Mouse (Mus musculus) heart, embryonic 15.5 days (tissue): ENCODE measurements around the gene Sp6. TPM values are rescaled to one million over a fixed set of nuclear protein-coding genes. Genes with fewer than 3 reads are reported as not detected.

Source experiments
- ATAC-seq: fragments of 200-750 bp; cut with Nextera tagmentation; replicated peaks from 2 replicates; pipeline ENCODE4 v1.8.0; 2017; ENCODE audit warnings: low read depth, moderate TSS enrichment; ENCODE audit not compliant: insufficient number of reproducible peaks, insufficient read depth, low FRiP score
- H3K27ac ChIP-seq: fragments of 300-500 bp; sonication (generic); 2 replicates; pipeline ENCODE4 v1.5.1; 2015; ENCODE audit warnings: mild to moderate bottlenecking, inconsistent platforms
- H3K27me3 ChIP-seq: fragments of 300-500 bp; sonication (generic); 2 replicates; pipeline ENCODE4 v1.6.1; 2015; ENCODE audit warnings: inconsistent platforms
- H3K36me3 ChIP-seq: fragments of 300-500 bp; sonication (generic); 2 replicates; pipeline ENCODE4 v1.6.1; 2015; ENCODE audit warnings: mild to moderate bottlenecking, inconsistent platforms
- H3K4me1 ChIP-seq: fragments of 300-500 bp; sonication (generic); replicated peaks from 2 replicates; pipeline ENCODE4 v1.6.1; 2015; ENCODE audit warnings: inconsistent platforms
- H3K4me2 ChIP-seq: fragments of 300-500 bp; sonication (generic); 2 replicates; pipeline ENCODE4 v1.6.1; 2015; ENCODE audit warnings: inconsistent platforms, mild to moderate bottlenecking, moderate library complexity
- H3K4me3 ChIP-seq: fragments of 300-500 bp; sonication (generic); 2 replicates; pipeline ENCODE4 v1.5.1; 2015; ENCODE audit warnings: mild to moderate bottlenecking, inconsistent platforms
- H3K9ac ChIP-seq: fragments of 300-500 bp; sonication (generic); 2 replicates; pipeline ENCODE4 v1.6.1; 2015; ENCODE audit warnings: mild to moderate bottlenecking, inconsistent platforms
- H3K9me3 ChIP-seq: fragments of 300-500 bp; sonication (generic); replicated peaks from 2 replicates; pipeline ENCODE4 v1.6.1; 2016; ENCODE audit warnings: inconsistent platforms
- WGBS: fragments of 180-500 bp; shearing (Covaris S2); methylation state at CpG from one replicate; pipeline ENCODE4 v1.1.7; 2015; ENCODE audit warnings: mixed read lengths; 5-methylcytosine and 5-hydroxymethylcytosine counted together
- polyA plus RNA-seq: library from polyadenylated mRNA; unstranded; fragments of >200 nt; fragmentation: Nextera tagmentation; extraction: Ambion mirVana; gene quantifications from 2 replicates; pipeline ENCODE4 v1.2.1, GENCODE M21; 2015

The Sp6 gene
- polyA plus RNA-seq, 1 experiment from 2014 or later = 0.09 TPM

DNA sequence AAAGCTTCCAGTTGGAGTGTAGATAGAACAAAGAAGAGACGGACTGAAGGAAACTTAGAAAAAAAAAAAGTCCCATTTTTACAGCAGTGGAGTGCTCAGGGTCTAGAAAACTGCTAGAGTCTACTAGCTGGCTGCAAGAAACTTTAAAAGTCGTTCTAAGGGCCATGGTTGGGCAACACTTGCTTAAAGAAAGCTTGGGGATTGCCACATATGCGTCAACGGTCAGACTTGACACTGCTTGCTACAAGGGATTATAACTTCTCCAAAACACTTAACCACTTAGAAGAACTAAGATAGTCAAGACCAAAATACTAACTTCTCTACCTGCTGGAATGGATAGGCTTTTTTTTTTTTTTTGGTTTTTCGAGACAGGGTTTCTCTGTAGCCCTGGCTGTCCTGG is 38.4 kb upstream of the Sp6 start:
- 75% methylated on average over 5 of the region's 5 CpGs for WGBS
- Histone ChIP-seq H3K4me3 (no peak overlapping the region), H3K9me3 (no peaks in the 10 kb centered on the region), H3K27me3 (no peaks in the 10 kb centered on the region), H3K4me2 (no peak overlapping the region), H3K36me3 (no peaks in the 10 kb centered on the region), H3K27ac (peak overlapping the region; percentile 96; the same call in 1 of the 2 replicates), H3K9ac (no peak overlapping the region), H3K4me1 (peaks cover 63% of the 10 kb centered on the region)
- no peak for ATAC-seq

DNA sequence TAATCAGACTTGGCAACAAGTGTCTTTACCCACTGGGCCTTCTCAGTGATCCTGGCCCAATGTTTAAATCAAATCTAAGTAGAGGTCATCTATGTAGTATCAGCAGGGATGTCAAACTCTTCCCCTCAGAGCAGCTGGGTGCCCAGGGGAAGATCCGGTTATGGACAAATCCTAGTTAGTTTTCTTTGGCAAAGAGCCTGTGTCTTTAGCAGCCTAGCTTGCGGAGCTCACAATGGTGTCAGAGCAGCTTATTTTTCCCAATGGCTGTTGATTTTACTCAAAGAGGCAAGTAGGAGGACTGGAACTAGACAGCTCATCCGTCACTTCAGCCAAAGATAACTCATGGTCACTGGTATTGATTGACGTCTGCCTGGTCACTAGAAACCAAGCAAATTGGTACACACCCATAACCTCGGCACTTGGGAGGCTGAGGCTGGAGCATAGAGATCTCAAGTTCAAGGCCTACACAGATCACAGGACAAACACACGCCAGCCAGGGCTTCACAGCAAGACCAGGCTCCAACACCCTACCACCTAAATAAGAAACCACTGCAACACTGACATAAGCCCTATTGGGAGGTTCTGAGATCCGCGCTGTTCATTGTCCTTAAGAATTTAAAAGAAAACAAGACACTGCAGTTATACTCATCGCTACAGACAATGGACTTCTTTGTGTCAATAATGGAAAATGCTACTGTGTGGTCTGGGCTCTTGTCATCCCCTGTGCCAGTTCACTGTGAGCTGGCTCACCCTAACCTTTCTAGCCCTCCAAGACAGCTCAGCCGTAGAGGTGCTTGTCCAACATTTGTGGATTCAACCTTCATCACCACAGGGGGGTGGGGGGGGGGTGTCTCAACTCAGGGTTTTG is 37.4 kb upstream of the Sp6 start:
- no peak for ATAC-seq
- H3K27me3 ChIP-seq = no peaks in the 10 kb centered on the region
- H3K27ac ChIP-seq = peak overlapping the region; percentile 96
- WGBS = 61% methylated on average over 10 of the region's 10 CpGs
- H3K4me2 ChIP-seq = peak overlapping the region; percentile 65
- H3K4me1 ChIP-seq = peaks cover 54% of the 10 kb centered on the region
- no peaks in the 10 kb centered on the region for H3K36me3 ChIP-seq
- H3K9ac ChIP-seq = peak overlapping the region; percentile 98
- peak overlapping the region; percentile 93 for H3K4me3 ChIP-seq
- no peaks in the 10 kb centered on the region for H3K9me3 ChIP-seq

DNA sequence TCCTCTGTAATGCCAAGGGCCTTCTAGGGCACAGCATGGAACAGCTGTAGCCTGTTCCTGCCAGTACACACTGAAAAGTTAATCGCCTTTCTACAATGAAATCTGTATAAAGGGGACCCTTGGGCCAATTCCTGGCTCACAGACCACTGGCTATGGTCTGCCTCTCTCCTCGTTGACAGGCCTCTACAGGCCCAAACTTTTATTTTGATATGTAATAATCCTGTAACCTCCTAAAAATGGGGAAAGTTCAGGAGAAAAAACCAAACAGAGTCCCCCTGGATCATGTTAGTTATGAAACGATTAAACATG is 36.9 kb upstream of the Sp6 start:
- peak overlapping the region; percentile 65 for H3K4me2 ChIP-seq
- H3K4me1 ChIP-seq = peaks cover 48% of the 10 kb centered on the region
- H3K36me3 ChIP-seq = no peaks in the 10 kb centered on the region
- peak overlapping the region; percentile 98 for H3K9ac ChIP-seq
- H3K9me3 ChIP-seq = no peaks in the 10 kb centered on the region
- no peak for ATAC-seq
- peaks cover 3% of the 10 kb centered on the region; the same call in 1 of the 2 replicates for H3K27me3 ChIP-seq
- peak overlapping the region; percentile 96 for H3K27ac ChIP-seq
- peak overlapping the region; percentile 93 for H3K4me3 ChIP-seq
- 38% methylated on average over 3 of the region's 3 CpGs for WGBS

DNA sequence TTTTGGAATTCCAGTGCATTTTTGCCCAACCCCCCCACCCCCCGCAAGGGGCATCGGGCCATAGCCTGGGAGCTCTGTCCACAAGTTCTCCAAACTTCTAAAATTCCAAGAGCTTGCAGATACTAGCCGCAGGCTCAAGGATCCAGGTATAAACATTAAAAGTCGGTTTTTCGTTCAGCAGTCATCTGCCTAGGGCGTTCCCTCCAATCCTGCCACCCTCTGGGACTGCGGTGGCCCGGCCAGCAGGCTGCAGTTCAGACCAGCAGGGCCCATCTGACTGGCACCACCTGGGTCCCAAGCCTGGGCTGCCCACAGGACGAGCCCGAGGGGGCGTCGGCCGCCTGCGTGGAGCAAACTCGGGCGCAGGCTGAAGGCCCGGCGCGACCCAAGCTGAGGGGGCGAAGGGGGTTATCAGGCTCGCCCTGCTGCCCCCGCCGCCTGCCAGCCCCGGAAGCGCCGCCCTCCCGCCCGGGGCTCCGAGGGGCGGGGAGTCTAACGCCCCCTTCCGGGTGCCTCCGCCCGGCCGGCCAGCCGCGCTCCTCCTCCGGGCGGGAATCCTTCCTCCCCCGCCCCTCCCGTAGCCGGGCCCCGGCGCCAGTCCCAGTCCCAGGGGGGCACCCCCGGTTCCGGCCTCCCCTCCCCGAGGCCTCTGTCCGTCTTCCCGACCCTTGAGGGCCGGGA is 36.1 kb upstream of the Sp6 start:
- Histone ChIP-seq H3K4me2 (peak overlapping the region; percentile 65), H3K4me1 (peaks cover 41% of the 10 kb centered on the region), H3K36me3 (no peaks in the 10 kb centered on the region), H3K9me3 (no peaks in the 10 kb centered on the region), H3K27me3 (peaks cover 8% of the 10 kb centered on the region; the same call in 1 of the 2 replicates), H3K9ac (peak overlapping the region; percentile 98), H3K27ac (peak overlapping the region; percentile 96), H3K4me3 (peak overlapping the region; percentile 93)
- WGBS = under 1% methylated on average over 40 of the region's 50 CpGs
- ATAC-seq = peak; percentile 79

DNA sequence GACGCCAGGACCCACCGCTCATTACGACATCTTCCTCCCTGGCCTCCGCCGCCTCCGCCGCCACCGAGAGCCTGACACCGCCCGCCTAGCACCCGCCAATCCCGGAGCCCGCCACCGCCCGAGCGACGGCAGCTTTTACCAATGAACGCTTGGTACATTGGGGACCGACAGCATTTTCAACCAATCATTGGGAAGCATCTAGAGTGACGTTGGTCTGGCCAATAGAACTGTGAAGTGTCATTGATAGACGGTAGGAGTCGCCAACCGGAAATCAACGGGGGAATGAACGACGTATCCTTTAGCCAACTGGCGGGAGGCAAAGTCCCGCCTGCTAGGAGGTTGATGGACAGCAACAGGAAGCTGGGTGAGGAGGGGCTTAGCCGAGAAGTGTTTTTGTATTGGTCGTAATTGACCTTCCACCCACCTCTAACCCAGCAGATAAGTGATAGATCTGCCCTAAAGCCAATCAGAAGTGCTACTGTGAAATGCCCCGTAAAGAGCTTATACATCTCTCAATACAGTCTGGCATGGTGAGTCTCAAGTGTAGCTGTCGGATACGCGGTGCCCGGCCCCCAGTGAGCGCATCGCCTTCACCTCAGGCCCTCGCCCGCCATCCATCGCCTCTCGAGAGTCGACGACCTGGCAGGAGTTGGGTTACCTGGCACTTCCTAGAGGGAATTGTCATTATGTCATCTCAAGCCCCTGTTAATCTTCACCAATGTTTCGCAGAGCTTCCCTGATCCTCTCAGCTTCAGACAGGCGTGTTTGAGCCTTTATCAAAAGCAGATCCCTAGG is 35.4 kb upstream of the Sp6 start:
- H3K4me3 ChIP-seq = peak overlapping the region; percentile 93
- peaks cover 8% of the 10 kb centered on the region; the same call in 1 of the 2 replicates for H3K27me3 ChIP-seq
- peak overlapping the region; percentile 96 for H3K27ac ChIP-seq
- ATAC-seq = peak; percentile 94
- no peaks in the 10 kb centered on the region for H3K36me3 ChIP-seq
- H3K4me1 ChIP-seq = peaks cover 35% of the 10 kb centered on the region
- H3K4me2 ChIP-seq = peak overlapping the region; percentile 82
- H3K9me3 ChIP-seq = no peaks in the 10 kb centered on the region
- under 1% methylated on average over 45 of the region's 45 CpGs for WGBS
- peak overlapping the region; percentile 98 for H3K9ac ChIP-seq

DNA sequence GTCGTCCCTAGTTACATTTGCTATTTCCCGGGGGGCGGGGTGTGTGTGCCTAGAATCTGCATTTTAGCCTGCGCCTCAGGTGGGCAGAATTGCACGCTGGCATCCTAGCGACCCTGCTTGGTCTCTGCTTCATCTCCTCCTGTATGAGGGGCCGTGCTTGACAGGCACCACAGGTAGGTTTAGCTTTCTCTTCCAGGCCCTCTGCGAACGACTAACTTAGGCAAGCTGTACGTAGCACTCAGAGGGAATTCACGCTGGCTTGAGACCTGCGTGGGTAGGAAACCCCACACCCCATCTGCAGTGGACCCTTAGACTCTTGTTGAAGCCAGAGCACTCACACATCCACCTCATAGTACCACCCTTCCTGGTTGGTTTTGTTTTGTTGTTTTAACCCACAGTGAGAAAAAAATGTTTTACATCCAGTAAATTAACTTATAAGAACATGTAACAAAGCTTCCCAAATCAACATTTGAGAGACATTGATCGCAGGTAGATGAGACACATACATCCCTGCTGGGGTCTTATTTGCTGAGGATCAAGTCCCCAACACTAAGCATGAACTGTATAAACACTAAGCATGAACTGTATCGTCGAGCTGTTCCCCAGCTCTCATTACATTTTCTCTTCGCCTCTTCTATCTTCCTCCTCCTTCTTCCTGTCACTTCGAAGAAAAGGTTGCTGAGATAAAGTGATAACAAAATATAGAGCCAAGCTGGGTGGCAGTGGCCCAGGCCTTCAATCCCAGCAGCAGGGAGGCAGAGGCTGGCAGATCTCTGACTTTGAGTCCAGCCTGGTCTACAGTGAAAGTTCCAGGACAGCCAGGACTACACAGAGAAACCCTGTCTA is 34.6 kb upstream of the Sp6 start:
- peak overlapping the region; percentile 88 for H3K27ac ChIP-seq
- no peaks in the 10 kb centered on the region for H3K9me3 ChIP-seq
- H3K36me3 ChIP-seq = no peaks in the 10 kb centered on the region
- peak overlapping the region; percentile 82 for H3K4me2 ChIP-seq
- no peak for ATAC-seq
- H3K4me3 ChIP-seq = peak overlapping the region; percentile 65
- 23% methylated on average over 17 of the region's 17 CpGs for WGBS
- peaks cover 29% of the 10 kb centered on the region for H3K4me1 ChIP-seq
- peaks cover 10% of the 10 kb centered on the region for H3K27me3 ChIP-seq
- H3K9ac ChIP-seq = peak overlapping the region; percentile 73

DNA sequence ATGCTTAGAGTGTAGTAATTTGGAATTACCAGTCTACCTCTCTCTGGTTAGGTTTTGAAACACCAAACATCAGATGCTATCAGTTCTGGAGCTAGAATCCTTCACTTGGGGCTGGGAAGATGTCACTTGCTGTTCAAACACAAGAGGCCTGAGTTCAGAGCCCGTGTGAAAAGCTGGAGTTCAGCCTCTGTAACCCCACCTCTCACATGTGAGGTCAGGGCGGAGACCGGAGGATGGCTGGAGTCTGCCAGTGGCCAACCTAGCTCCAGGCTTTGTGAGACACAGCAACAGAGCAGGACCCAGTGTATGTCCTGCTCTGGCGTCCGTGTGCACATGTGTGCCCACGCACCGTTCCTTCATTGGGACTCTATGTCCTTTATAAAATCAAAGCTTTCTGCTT is 33.9 kb upstream of the Sp6 start:
- WGBS = 86% methylated on average over 7 of the region's 7 CpGs
- no peak overlapping the region for H3K4me2 ChIP-seq
- no peak overlapping the region for H3K27ac ChIP-seq
- peaks cover 17% of the 10 kb centered on the region for H3K27me3 ChIP-seq
- H3K4me3 ChIP-seq = no peak overlapping the region
- H3K36me3 ChIP-seq = no peaks in the 10 kb centered on the region
- H3K9me3 ChIP-seq = no peaks in the 10 kb centered on the region
- no peak overlapping the region for H3K9ac ChIP-seq
- peaks cover 24% of the 10 kb centered on the region for H3K4me1 ChIP-seq
- no peak for ATAC-seq

DNA sequence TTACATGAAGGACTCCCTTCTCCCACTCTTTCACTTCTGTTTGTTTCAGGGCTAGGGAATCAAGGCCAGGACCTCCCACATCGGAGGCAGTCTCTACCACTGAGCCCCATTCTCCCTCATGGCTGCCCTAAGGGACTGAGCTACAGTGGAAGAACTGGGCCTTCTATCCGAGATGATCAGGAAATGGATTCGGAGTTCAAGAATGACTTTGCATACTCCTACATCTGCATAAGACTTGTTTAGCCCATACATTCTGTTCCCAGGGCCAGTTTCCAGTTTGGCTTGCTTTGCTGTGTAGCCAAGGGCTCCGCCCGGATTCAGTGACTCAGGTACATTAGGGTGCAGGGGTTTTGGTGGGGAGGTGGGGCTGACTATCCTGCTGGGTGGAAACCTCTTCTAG is 33.2 kb upstream of the Sp6 start:
- no peaks in the 10 kb centered on the region for H3K9me3 ChIP-seq
- peaks cover 24% of the 10 kb centered on the region for H3K27me3 ChIP-seq
- no peak overlapping the region for H3K9ac ChIP-seq
- no peak overlapping the region for H3K4me3 ChIP-seq
- 72% methylated on average over 5 of the region's 5 CpGs for WGBS
- ATAC-seq = no peak
- H3K4me1 ChIP-seq = peaks cover 23% of the 10 kb centered on the region
- H3K27ac ChIP-seq = no peak overlapping the region
- no peak overlapping the region for H3K4me2 ChIP-seq
- H3K36me3 ChIP-seq = no peaks in the 10 kb centered on the region

DNA sequence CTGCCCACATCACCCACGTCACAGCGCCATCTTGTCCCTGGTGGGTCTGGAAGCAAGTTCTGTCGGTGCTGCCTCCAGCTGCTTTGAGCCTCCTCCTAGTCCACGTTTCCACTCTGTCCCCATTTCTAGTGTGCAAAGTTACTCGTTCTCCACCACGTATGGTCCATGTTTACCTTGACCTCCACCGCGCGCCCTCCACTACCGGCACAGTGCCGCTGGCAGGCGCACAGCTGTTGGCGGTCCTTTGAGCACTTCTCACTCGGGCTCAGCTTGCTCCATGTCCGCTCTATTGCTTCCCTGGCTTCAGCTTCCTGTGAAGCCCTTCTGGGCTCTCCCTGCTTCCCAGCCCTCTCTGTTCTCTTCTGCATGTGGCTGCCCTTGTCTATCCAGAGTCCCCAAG is 31.7 kb upstream of the Sp6 start:
- H3K4me3 ChIP-seq = no peak overlapping the region
- no peak overlapping the region for H3K4me2 ChIP-seq
- WGBS = 57% methylated on average over 15 of the region's 15 CpGs
- peaks cover 36% of the 10 kb centered on the region for H3K27me3 ChIP-seq
- no peak overlapping the region for H3K27ac ChIP-seq
- no peaks in the 10 kb centered on the region for H3K36me3 ChIP-seq
- ATAC-seq = no peak
- peaks cover 9% of the 10 kb centered on the region for H3K4me1 ChIP-seq
- no peaks in the 10 kb centered on the region for H3K9me3 ChIP-seq
- H3K9ac ChIP-seq = no peak overlapping the region

DNA sequence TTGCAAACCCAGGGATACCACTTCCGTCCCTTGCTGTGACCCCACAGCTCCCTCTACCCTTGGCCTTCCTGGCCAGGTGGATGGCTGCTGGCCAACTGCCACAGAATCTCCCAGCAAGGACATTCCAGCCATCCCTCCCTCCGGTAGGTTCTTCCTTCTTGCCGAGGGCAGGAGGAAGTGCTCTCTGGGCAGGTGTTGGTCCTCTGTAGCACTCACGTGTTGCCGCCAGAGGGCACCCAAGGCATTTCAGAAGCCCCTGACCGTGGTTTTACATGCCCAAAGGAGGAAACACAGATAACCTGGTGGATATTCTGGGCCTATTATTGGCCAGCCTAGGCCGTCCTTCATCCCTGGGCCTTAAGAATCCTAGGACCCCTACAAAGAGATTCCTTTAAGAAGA is 30.8 kb upstream of the Sp6 start:
- Histone ChIP-seq H3K27me3 (peaks cover 45% of the 10 kb centered on the region), H3K4me2 (no peak overlapping the region), H3K27ac (no peak overlapping the region), H3K4me1 (peaks cover 7% of the 10 kb centered on the region), H3K9ac (no peak overlapping the region), H3K36me3 (no peaks in the 10 kb centered on the region), H3K9me3 (no peaks in the 10 kb centered on the region), H3K4me3 (no peak overlapping the region)
- ATAC-seq = no peak
- WGBS = 2% methylated on average over 7 of the region's 7 CpGs
